8 mouse cellular contexts compared by ENCODE assay signal in the genomic region with DNA sequence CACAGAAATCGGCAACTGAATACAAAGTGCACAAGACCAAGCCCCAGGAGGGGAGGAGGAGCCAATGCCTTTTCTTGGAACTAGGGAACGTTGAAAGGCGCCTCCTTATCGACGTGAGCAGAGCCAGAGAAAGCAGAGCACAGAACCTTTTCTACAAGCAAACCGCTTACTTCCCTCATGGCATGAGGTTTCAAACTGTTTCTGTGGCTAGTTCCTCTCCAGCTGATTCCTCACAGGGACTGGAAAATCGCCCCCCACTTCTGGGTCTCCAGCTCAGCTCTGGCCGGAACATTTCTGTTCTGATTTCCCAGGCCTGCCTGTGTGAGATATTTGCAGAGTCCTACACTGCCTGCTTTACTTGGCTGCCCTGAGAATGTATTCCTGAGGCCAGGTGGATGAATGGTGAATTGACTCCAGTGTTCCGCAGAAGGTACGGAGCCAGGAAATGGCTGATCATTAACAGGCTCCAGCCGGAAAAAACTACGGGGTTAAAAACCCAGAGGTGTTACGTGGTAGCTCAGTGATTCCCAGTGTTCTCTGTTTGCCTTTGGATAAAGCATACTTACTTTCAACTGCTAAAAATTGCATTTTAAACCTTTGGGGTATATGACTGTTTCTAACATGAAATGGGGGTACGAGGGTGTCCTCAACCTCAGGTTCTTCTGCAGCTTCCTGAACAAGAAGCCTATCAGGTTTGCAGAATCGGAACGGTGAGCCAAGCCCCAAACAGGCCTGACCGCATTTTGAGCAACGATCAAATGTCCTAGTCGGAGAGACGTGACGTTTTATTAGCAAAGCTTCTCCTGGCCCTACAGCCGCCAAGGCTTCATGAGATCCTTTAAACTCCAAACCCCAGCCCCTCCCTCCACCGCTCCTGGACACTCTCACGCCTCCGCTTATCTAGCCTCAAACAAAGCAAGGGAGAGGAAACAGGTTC. TPM values are rescaled to one million over a fixed set of nuclear protein-coding genes. Genes with fewer than 3 reads are reported as not detected.
DNase-seq lines count a peak whose midpoint lies in the region; ATAC-seq and TF ChIP-seq lines count a peak whose summit lies in the region.

No protein-coding gene starts in this region.

- H3K4me1 ChIP-seq in G1E (ENCODE audit: insufficient read depth, low read depth, low read length): peaks cover 59% of the 10 kb centered on the region
- H3K4me1 ChIP-seq in liver, embryonic 11.5 days (replicated peaks; ENCODE audit: control insufficient read depth, insufficient read depth, low read length): peaks cover 28% of the 10 kb centered on the region

- intact Hi-C loops in left cerebral cortex, postnatal 14 days (cut with DNase I): no loop called here
- intact Hi-C loops in left cerebral cortex, postnatal 25 days (cut with DNase I): no loop called here

- peak overlapping the region; percentile 94 for H3K27ac ChIP-seq in liver, embryonic 11.5 days (ENCODE audit: low read depth, low read length)

- H3K9me3 ChIP-seq in G1E (replicated peaks): no peaks in the 10 kb centered on the region
- H3K9me3 ChIP-seq in liver, embryonic 11.5 days (ENCODE audit: control insufficient read depth, low read length): no peaks in the 10 kb centered on the region

- DNase-seq in adrenal gland, postnatal 10 days: peak; percentile 49
- DNase-seq in adrenal gland, postnatal 4 days (ENCODE audit: low spot score in 2 of 2): no peak
- peak; percentile 64 for DNase-seq in G1E (ENCODE audit: low spot score)
- peak; percentile 75 for DNase-seq in liver, embryonic 11.5 days (ENCODE audit: low spot score)
- no peak for DNase-seq in left cerebral cortex, postnatal 14 days (ENCODE audit: low spot score in 2 of 2)
- DNase-seq in left cerebral cortex, postnatal 25 days (ENCODE audit: low spot score in 2 of 2): no peak
- no peak for DNase-seq in cerebellum, adult 18-20 months

- H3K27me3 ChIP-seq in G1E (ENCODE audit: insufficient read depth, low read length): no peaks in the 10 kb centered on the region
- H3K27me3 ChIP-seq in liver, embryonic 11.5 days (replicated peaks; ENCODE audit: control insufficient read depth, insufficient read depth, low read length): no peaks in the 10 kb centered on the region

- TF ChIP-seq CTCF in G1E (IDR thresholded peaks at IDR 0.05; ENCODE audit: low read depth, low read length): no peak

- peak; percentile 80 for ATAC-seq in G1E (ENCODE audit: extremely low read depth, insufficient number of reproducible peaks, low FRiP score, poor library complexity, severe bottlenecking)
- peak; percentile 73 to 77 for ATAC-seq in hematopoietic stem cell, adult 5-6 weeks (replicated peaks in 1 of 2; ENCODE audit: insufficient read depth in 1 of 2, low FRiP score in 2 of 2, low TSS enrichment in 1 of 2, low read depth in 1 of 2, poor library complexity in 2 of 2, severe bottlenecking in 2 of 2)
- ATAC-seq in liver, embryonic 11.5 days (replicated peaks; ENCODE audit: low FRiP score): peak; percentile 82

- H3K4me3 ChIP-seq in G1E (ENCODE audit: low read depth, low read length): peak overlapping the region; percentile 64
- peak overlapping the region; percentile 41 for H3K4me3 ChIP-seq in liver, embryonic 11.5 days (ENCODE audit: low read depth, low read length)

- H3K9ac ChIP-seq in liver, embryonic 11.5 days (ENCODE audit: low read depth, low read length): peak overlapping the region; percentile 54

- H3K4me2 ChIP-seq in liver, embryonic 11.5 days: peak overlapping the region; percentile 70

- 16% methylated on average over 25 of the region's 25 CpGs for WGBS in liver, embryonic 11.5 days

- H3K36me3 ChIP-seq in G1E (replicated peaks): peaks cover 26% of the 10 kb centered on the region
- peaks cover 4% of the 10 kb centered on the region; the same call in 1 of the 2 replicates for H3K36me3 ChIP-seq in liver, embryonic 11.5 days (ENCODE audit: control insufficient read depth, insufficient read depth, low read length)

RNA-seq across cellular contexts. Expression of a gene that starts 10.7 kb away (rescaled TPM):
- total RNA-seq in adrenal gland, postnatal 10 days (2021): 10 to 100 TPM; 19.5 TPM
- 10 to 100 TPM; 27.0 to 27.8 TPM for total RNA-seq in adrenal gland, postnatal 4 days (2021)
- total RNA-seq in G1E (2014; fragmentation: Nextera tagmentation) (27.6 and 29.0 TPM in 2 replicates), G1E (2017) (25.7 and 29.4 TPM in 2 replicates)
- 7.9 and 8.2 TPM in 2 replicates for polyA plus RNA-seq in G1E (2012)
- total RNA-seq in hematopoietic stem cell, adult 5-6 weeks (2017): 22.9 and 30.6 TPM in 2 replicates
- 19.6 and 23.0 TPM in 2 replicates for polyA plus RNA-seq in liver, embryonic 11.5 days (2014; fragmentation: Nextera tagmentation; extraction: Ambion mirVana)
- total RNA-seq in left cerebral cortex, postnatal 14 days (2021): 10 to 100 TPM; 20.4 to 31.3 TPM
- 10 to 100 TPM; 40.7 to 41.0 TPM for total RNA-seq in left cerebral cortex, postnatal 25 days (2021)

Comparison
In these comparisons a context has a peak if more than half of its experiments do, and no peak if none do; other contexts are left out.
1. DNase-seq: peak in adrenal gland, postnatal 10 days (single experiment), G1E (single experiment) and liver, embryonic 11.5 days (single experiment); none in adrenal gland, postnatal 4 days (0 of 2), left cerebral cortex, postnatal 14 days (0 of 2), left cerebral cortex, postnatal 25 days (0 of 2) and cerebellum, adult 18-20 months (0 of 2).
2. Peak in every context shown above with its lines, with median percentiles within 50 percentile points of each other: ATAC-seq.